Mouse (Mus musculus) small intestine, adult 2 months (tissue): ENCODE data around the gene Mansc1.

Experiments
- CTCF ChIP-seq: fragments of 200-500 bp; IDR thresholded peaks from 2 replicates; pipeline ENCODE4 v1.5.1; 2012; ENCODE audit warnings: low read depth, mild to moderate bottlenecking, control low read depth, inconsistent platforms, low read length, moderate library complexity, mixed read lengths; ENCODE audit not compliant: insufficient replicate concordance, insufficient read length; ENCODE audit errors: extremely low read depth
- POLR2A ChIP-seq: fragments of 200-500 bp; IDR thresholded peaks from 2 replicates; pipeline ENCODE4 v1.6.1; 2012; ENCODE audit warnings: low read depth, mild to moderate bottlenecking, control low read depth, inconsistent platforms, low read length, moderate library complexity

- TF ChIP-seq CTCF, result no peak
- no peak for TF ChIP-seq POLR2A
These were observed 30.5 kb downstream of the Mansc1 start for GRCm38 (mm10) chr6:134601766-134602165.
